Mouse (Mus musculus) heart, adult 8-10 months (tissue): ENCODE results near the gene Fastkd1. TPM values are rescaled to one million over a fixed set of nuclear protein-coding genes. Genes with fewer than 3 reads are reported as not detected.
"Not testable (repeated sequence)": the region's sequence is repeated elsewhere in the genome, so short reads cannot be mapped to it uniquely, and the experiment has no call there.

Experiments
- DNase-seq: peaks from one replicate; pipeline ENCODE4 v3.0.0; 2022; ENCODE audit warnings: low spot score
- total RNA-seq, 4 experiments: library from RNA; stranded (reverse); gene quantifications; 2 replicates each; pipeline ENCODE4 v1.2.4; 2022

Gene Fastkd1
- total RNA-seq, 4 experiments from 2014 or later, result 25.5 to 30.3 (median 27.5) TPM

DNA sequence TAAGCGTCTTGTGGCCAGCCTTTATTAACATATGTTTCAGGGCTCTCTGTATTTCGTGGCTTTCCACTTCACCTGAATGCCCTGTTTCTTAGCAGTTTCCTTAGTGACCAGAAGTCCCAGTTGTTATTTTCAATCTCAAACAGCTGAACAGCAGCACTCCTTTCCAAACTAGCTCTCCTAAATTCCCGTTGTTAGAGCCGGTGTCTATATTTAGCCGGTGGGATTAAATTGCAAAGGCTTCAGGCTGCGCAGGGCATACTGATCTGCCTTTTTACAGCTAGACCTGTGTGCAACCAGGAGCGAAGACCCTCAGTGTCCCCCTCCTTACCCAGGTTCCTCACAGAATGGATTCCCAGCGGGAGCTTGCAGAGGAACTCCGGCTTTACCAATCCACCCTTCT is 43.5 kb downstream of the Fastkd1 start, which contains the start of gene Klhl41:
Klhl41 (plus strand) TSS at position 268 of the 400 bp plus-strand sequence.
- no peak for DNase-seq

DNA sequence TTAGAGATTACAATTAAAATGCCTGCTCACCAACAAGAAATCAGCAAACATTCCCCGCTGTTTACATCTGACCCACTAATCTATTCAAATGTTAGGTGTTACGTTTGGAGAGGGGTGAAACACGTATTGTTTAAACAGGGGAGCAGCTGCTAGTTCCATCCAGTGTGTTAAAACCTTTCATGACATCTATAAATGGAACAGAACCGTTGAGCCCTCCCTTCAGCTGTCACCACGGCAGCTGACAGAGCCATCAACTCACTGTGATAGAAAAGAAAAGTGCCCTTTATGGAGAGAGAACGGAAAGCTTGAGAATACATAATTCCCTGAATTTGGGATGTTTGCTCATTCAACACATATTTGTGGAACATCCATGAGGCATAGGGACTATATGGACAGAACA is 44.9 kb downstream of the Fastkd1 start:
- no peak for DNase-seq

DNA sequence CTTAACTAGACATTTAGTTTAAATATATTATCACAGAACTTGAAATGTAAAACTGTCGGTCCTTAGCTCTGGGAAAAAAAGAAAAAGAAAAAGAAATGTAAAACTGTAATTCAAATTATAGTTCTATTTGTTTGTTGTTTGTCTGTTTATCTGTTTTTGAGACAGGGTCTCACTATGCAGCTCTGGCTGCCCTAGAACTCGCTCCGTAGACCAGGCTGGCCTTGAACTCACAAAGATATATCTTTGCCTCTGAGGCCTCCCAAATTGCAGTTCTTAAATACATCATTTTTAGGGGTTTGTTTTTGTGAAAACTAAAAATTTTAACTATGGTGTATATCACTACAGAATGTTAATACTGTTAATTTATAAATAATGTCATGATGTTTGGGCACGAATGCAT is 45.7 kb downstream of the Fastkd1 start:
- no peak for DNase-seq

DNA sequence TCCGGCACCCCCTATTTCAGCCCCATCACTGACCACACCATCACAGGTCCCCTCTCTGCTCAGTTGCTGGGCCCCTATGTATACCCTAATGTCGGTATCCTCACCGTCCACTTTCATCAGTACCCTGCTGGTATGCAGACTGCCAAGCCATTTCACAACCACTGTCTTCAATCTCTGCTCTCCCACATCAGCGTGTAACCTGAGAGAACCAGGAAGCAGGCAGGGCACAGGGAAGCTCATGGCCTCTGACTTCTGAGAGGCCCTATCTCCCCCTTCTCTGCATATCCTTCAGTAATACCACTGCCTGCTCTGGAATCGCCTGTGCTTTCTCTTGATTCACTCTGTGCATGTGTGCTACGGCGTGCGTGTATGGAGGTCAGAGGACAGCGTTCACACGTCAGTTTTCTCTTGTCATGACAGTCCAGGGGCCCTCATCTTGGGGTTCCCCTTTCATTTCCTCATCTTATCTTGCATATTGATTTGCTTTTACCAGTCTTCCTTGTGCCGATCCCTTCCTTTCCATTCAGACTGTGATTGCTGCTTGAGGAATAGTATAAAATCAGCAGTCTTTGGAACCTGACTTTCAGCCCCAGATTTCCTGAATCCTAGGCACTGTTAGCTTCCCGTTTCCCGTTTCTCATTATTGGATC is 49.4 kb downstream of the Fastkd1 start:
- no peak for DNase-seq

DNA sequence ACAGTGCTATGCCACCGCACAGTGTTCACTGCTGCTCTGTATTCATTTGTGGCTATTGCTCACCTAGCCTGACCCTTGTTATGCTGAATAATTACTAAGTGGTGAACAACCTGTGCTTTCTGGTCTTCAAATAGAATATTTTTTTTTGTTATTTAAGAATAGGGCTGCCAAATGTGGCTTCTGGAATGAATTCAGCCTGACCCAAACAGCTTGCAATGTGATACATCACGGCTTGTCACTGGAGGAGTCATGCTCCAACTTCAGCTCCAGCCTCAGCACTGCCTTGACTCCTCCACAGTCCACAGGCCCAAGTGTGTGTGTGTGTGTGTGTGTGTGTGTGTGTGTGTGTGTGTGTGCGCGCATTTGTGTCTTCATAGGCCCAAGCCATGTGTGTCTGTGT is 54.0 kb downstream of the Fastkd1 start:
- no peak for DNase-seq

DNA sequence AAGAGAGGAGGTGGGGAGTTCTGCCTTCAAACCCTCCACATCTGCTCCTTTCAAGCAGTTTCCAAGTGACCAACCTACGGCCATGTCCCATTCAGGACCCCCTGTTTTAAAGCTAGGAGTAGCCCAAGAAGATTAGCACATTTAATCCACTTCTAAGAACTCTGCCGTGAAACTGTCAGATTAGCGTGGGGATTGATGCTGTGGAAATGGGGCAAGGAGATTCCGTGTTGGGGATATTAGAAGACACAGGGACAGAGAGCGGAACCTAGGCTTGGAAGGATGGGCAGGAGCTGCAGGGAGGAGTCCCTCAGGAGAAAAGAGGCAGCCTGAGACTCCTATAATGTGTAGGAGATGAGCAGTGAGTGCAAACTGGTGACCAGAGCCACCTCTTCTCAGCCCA is 63.6 kb downstream of the Fastkd1 start:
- DNase-seq, result no peak

DNA sequence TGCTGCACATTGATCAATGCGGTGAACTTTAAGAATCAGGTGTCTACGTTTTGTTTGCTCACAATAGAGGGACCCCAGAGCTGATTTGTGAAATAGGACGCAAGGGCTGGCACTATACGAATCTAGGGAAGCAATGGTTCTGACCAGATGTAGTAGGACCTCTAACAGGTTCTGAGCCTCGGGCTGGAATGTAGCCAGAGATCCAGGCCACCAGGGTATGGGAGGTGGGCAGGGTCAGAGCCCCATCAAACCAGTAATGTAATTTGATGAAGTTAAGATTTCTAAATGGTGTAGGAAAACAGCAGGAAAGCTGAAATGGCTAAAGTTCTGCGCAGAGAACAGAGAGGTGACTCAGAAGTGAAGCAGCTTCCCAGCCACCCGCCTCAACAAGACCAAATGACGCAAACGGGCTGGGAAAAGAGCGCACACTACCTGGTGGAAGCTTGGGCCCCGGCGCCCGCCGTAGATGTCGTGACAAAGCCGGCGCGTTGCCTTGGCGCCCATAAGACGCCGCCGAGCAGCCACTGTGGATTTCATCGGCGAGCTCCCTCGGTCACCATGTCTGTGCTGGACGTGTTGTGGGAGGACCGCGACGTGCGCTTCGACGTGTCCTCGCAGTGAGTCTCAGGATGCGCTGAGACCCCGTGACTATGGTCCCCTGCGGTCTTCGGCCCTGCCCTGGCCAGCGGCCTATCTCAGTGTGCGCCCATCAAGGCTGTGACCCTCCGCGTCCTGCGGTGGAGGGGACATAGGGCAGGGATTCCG is 66.4 kb downstream of the Fastkd1 start, which contains the start of gene Bbs5:
Bbs5 (plus strand) TSS at position 446 of the 765 bp plus-strand sequence.
- DNase-seq, result peak; percentile 88

DNA sequence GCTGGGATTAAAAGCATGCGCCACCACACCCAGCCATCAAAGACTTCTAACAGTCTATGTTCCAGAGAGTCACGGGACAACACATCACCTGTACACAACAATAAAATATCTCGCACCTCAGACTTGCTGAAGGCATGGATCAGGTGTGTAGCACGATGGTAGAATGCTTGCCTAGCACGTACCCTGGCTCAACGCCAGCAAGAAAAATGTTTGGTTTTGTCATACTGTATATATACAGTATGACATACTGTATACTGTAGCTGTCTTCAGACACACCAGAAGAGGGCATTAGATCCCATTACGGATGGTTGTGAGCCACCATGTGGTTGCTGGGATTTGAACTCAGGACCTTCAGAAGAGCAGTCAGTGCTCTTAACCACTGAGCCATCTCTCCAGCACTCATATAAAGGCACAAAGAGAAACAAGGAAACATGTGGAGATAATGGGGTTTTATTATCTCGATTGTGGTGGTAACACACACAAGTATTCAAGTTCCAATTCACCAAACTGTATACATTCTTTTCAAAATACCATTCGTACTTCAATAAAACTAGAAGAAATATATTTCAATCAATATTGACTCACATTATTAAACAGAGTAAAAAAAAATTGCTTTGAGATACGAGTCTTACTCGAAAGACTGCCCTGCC is 68.2 kb downstream of the Fastkd1 start:
- DNase-seq, result no peak

DNA sequence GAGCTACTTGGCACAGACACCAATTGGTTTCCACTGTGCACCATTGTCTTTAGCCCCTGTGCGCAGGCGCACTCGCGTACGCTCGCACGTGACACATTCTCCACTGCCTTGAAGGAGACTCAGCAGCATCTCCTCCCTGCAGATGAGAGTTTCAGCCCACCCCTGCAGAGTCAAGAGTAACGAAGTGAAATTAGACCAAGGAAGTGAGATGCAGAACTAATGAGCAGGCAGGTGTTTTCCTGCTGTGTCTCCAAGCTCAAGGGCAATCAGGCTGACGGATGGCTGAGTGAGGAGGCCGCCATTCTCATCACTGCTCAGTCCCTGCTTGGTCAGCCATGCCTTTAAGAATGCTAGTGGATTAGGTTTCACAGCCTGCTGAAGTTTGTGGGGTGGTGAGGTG is 73.2 kb downstream of the Fastkd1 start:
- DNase-seq, result no peak

DNA sequence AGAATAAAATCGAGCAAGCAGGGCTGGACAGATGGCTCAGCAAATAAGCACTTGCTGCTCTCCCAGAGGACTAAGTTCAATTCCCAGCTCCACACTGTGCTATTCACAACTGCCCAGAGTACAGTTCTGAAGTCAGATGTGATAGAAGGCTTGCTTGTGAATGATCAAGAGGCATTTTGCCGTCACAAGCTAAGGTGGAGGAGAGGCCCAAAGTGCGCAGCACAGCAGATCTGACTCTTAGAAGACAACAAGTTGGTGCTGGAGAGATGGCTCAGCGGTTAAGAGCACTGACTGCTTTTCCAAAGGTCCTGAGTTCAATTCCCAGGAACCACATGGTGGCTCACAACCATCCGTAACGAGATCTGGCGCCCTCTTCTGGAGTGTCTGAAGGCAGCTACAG is 75.3 kb downstream of the Fastkd1 start:
- DNase-seq, result not testable (repeated sequence)

Other genes starting within 250 kb of the Fastkd1 start
- gene Lrp2, start 127.5 kb downstream of the Fastkd1 start, total RNA-seq, result 1 to 10 TPM in 3 of 4 experiments, under 1 TPM in 1; 0.57 to 1.6 (median 1.1) TPM
- 1 to 10 TPM; 3.6 to 4.7 (median 4.3) TPM for gene Bbs5, start 66.3 kb downstream of the Fastkd1 start, total RNA-seq
- 10 to 100 TPM; 85.6 to 96.6 (median 88.1) TPM for gene Klhl41, start 43.4 kb downstream of the Fastkd1 start, total RNA-seq
- 10 to 100 TPM; 33.8 to 40.0 (median 37.9) TPM for gene Ppig, start 9.0 kb upstream of the Fastkd1 start, total RNA-seq
- under 1 TPM; 0.29 to 1.00 (median 0.65) TPM for gene Ccdc173, start 76.1 kb upstream of the Fastkd1 start, total RNA-seq
- gene Phospho2, start 76.1 kb upstream of the Fastkd1 start, total RNA-seq, result 10 to 100 TPM; 24.6 to 31.0 (median 25.9) TPM
- 10 to 100 TPM; 27.3 to 34.6 (median 33.3) TPM for gene Klhl23, start 108.4 kb upstream of the Fastkd1 start, total RNA-seq
- gene Ssb, start 148.0 kb upstream of the Fastkd1 start, total RNA-seq, result 10 to 100 TPM; 58.2 to 78.0 (median 62.0) TPM
- gene Mettl5, start 172.1 kb upstream of the Fastkd1 start, total RNA-seq, result 10 to 100 TPM; 21.0 to 24.4 (median 22.6) TPM
- gene Ubr3, start 183.7 kb upstream of the Fastkd1 start, total RNA-seq, result 100 to 1,000 TPM; 129 to 132 (median 132) TPM